Mouse (Mus musculus) kidney, embryonic 15.5 days (tissue): Measurements from ENCODE around the gene Pou6f2. TPM values are rescaled to one million over a fixed set of nuclear protein-coding genes. Genes with fewer than 3 reads are reported as not detected.

Experiments used
- ATAC-seq: fragments of 200-750 bp; cut with Nextera tagmentation; replicated peaks from 2 replicates; pipeline ENCODE4 v1.8.0; 2017; ENCODE audit warnings: moderate TSS enrichment; ENCODE audit not compliant: low FRiP score
- H3K27ac ChIP-seq: fragments of 300-500 bp; sonication (generic); 2 replicates; pipeline ENCODE4 v1.5.1; 2015; ENCODE audit warnings: mild to moderate bottlenecking, inconsistent platforms
- H3K27me3 ChIP-seq: fragments of 300-500 bp; sonication (generic); 2 replicates; pipeline ENCODE4 v1.6.1; 2015; ENCODE audit warnings: inconsistent platforms
- H3K36me3 ChIP-seq: fragments of 300-500 bp; sonication (generic); 2 replicates; pipeline ENCODE4 v1.6.1; 2015; ENCODE audit warnings: inconsistent platforms
- H3K4me1 ChIP-seq: fragments of 300-500 bp; sonication (generic); 2 replicates; pipeline ENCODE4 v1.6.1; 2015; ENCODE audit warnings: inconsistent platforms
- H3K4me2 ChIP-seq: fragments of 300-500 bp; sonication (generic); 2 replicates; pipeline ENCODE4 v1.6.1; 2015; ENCODE audit warnings: moderate library complexity, mild to moderate bottlenecking, inconsistent platforms
- H3K4me3 ChIP-seq: fragments of 300-500 bp; sonication (generic); replicated peaks from 2 replicates; pipeline ENCODE4 v1.5.1; 2015; ENCODE audit warnings: mild to moderate bottlenecking, inconsistent platforms
- H3K9ac ChIP-seq: fragments of 300-500 bp; sonication (generic); 2 replicates; pipeline ENCODE4 v1.6.1; 2015; ENCODE audit warnings: mild to moderate bottlenecking, inconsistent platforms
- H3K9me3 ChIP-seq: fragments of 300-500 bp; sonication (generic); replicated peaks from 2 replicates; pipeline ENCODE4 v1.6.1; 2016; ENCODE audit warnings: inconsistent platforms
- WGBS: fragments of 180-500 bp; shearing (Covaris S2); methylation state at CpG from one replicate; pipeline ENCODE4 v1.1.7; 2015; ENCODE audit warnings: mixed read lengths; 5-methylcytosine and 5-hydroxymethylcytosine counted together
- polyA plus RNA-seq: library from polyadenylated mRNA; unstranded; fragments of >200 nt; fragmentation: Nextera tagmentation; extraction: Ambion mirVana; gene quantifications from 2 replicates; pipeline ENCODE4 v1.2.1, GENCODE M21; 2015

Gene Pou6f2
- polyA plus RNA-seq, 1 experiment from 2014 or later = not detected

- Histone ChIP-seq H3K27me3 (peaks cover 3% of the 10 kb centered on the region; the same call in 1 of the 2 replicates), H3K4me3 (no peak overlapping the region), H3K36me3 (no peaks in the 10 kb centered on the region), H3K4me1 (peaks cover 6% of the 10 kb centered on the region; the same call in 1 of the 2 replicates), H3K9me3 (no peaks in the 10 kb centered on the region), H3K27ac (no peak overlapping the region), H3K4me2 (no peak overlapping the region), H3K9ac (no peak overlapping the region)
- WGBS = 28% methylated on average over 8 of the region's 8 CpGs
- ATAC-seq = peak; percentile 43; the same call in 1 of the 2 replicates
Measured at GRCm38 (mm10) chr13:18204476-18205250, 192.8 kb downstream of the Pou6f2 start.

GRCm38 (mm10) chr13:18174003-18174402 is 223.5 kb downstream of the Pou6f2 start:
- 50% methylated on average over 3 of the region's 3 CpGs for WGBS
- Histone ChIP-seq H3K4me2 (no peak overlapping the region), H3K4me3 (no peak overlapping the region), H3K36me3 (no peaks in the 10 kb centered on the region), H3K9me3 (no peaks in the 10 kb centered on the region), H3K27me3 (no peaks in the 10 kb centered on the region), H3K27ac (no peak overlapping the region), H3K4me1 (peaks cover 6% of the 10 kb centered on the region), H3K9ac (no peak overlapping the region)
- ATAC-seq = no peak

GRCm38 (mm10) chr13:18173021-18173420 is 224.5 kb downstream of the Pou6f2 start:
- 40% methylated on average over 3 of the region's 3 CpGs for WGBS
- H3K9ac ChIP-seq = no peak overlapping the region
- ATAC-seq = no peak

GRCm38 (mm10) chr13:18172334-18172733 is 225.2 kb downstream of the Pou6f2 start:
- Histone ChIP-seq H3K27ac (no peak overlapping the region), H3K9ac (no peak overlapping the region), H3K36me3 (no peaks in the 10 kb centered on the region), H3K4me1 (peaks cover 6% of the 10 kb centered on the region), H3K4me2 (no peak overlapping the region), H3K27me3 (no peaks in the 10 kb centered on the region), H3K9me3 (no peaks in the 10 kb centered on the region), H3K4me3 (no peak overlapping the region)
- ATAC-seq = peak; percentile 74
- WGBS = 27% methylated on average over 9 of the region's 9 CpGs

More at GRCm38 (mm10) chr13:18173021-18173420, 224.5 kb downstream of the Pou6f2 start:
- no peak overlapping the region for H3K4me2 ChIP-seq
- peaks cover 6% of the 10 kb centered on the region for H3K4me1 ChIP-seq
- H3K36me3 ChIP-seq = no peaks in the 10 kb centered on the region
- no peaks in the 10 kb centered on the region for H3K27me3 ChIP-seq
- no peaks in the 10 kb centered on the region for H3K9me3 ChIP-seq
- no peak overlapping the region for H3K4me3 ChIP-seq
- no peak overlapping the region for H3K27ac ChIP-seq

GRCm38 (mm10) chr13:18164182-18164581 is 233.3 kb downstream of the Pou6f2 start:
- no peak overlapping the region for H3K27ac ChIP-seq
- no peaks in the 10 kb centered on the region for H3K36me3 ChIP-seq
- H3K27me3 ChIP-seq = no peaks in the 10 kb centered on the region
- H3K9ac ChIP-seq = no peak overlapping the region
- no peak for ATAC-seq
- H3K9me3 ChIP-seq = no peaks in the 10 kb centered on the region
- H3K4me3 ChIP-seq = no peak overlapping the region
- 89% methylated on average over 1 of the region's 1 CpGs for WGBS
- H3K4me2 ChIP-seq = no peak overlapping the region
- H3K4me1 ChIP-seq = no peaks in the 10 kb centered on the region

GRCm38 (mm10) chr13:18160566-18160965 is 236.9 kb downstream of the Pou6f2 start:
- H3K27ac ChIP-seq = no peak overlapping the region
- WGBS = 73% methylated on average over 5 of the region's 5 CpGs
- H3K27me3 ChIP-seq = no peaks in the 10 kb centered on the region
- no peak overlapping the region for H3K4me2 ChIP-seq
- H3K4me1 ChIP-seq = no peaks in the 10 kb centered on the region
- no peaks in the 10 kb centered on the region for H3K9me3 ChIP-seq
- no peaks in the 10 kb centered on the region for H3K36me3 ChIP-seq
- ATAC-seq = no peak
- H3K4me3 ChIP-seq = no peak overlapping the region
- no peak overlapping the region for H3K9ac ChIP-seq

GRCm38 (mm10) chr13:18153949-18154582 is 243.4 kb downstream of the Pou6f2 start:
- no peak for ATAC-seq
- H3K4me3 ChIP-seq = no peak overlapping the region
- H3K9me3 ChIP-seq = no peaks in the 10 kb centered on the region
- no peaks in the 10 kb centered on the region for H3K4me1 ChIP-seq
- H3K36me3 ChIP-seq = no peaks in the 10 kb centered on the region
- H3K27ac ChIP-seq = no peak overlapping the region
- no peak overlapping the region for H3K9ac ChIP-seq
- H3K27me3 ChIP-seq = no peaks in the 10 kb centered on the region
- 75% methylated on average over 6 of the region's 6 CpGs for WGBS
- H3K4me2 ChIP-seq = no peak overlapping the region

GRCm38 (mm10) chr13:18133646-18134045 is 263.8 kb downstream of the Pou6f2 start:
- H3K9me3 ChIP-seq = no peaks in the 10 kb centered on the region
- H3K27me3 ChIP-seq = no peaks in the 10 kb centered on the region
- no peak overlapping the region for H3K4me2 ChIP-seq
- no peak for ATAC-seq
- H3K27ac ChIP-seq = no peak overlapping the region
- H3K4me3 ChIP-seq = no peak overlapping the region
- no peaks in the 10 kb centered on the region for H3K36me3 ChIP-seq
- H3K9ac ChIP-seq = no peak overlapping the region
- no peaks in the 10 kb centered on the region for H3K4me1 ChIP-seq
- 64% methylated on average over 2 of the region's 2 CpGs for WGBS

- ATAC-seq = no peak
- Histone ChIP-seq H3K4me2 (no peak overlapping the region), H3K9ac (no peak overlapping the region), H3K27ac (no peak overlapping the region), H3K9me3 (no peaks in the 10 kb centered on the region), H3K27me3 (no peaks in the 10 kb centered on the region), H3K36me3 (no peaks in the 10 kb centered on the region), H3K4me3 (no peak overlapping the region), H3K4me1 (no peaks in the 10 kb centered on the region)
- WGBS = 77% methylated on average over 5 of the region's 5 CpGs
Measured at GRCm38 (mm10) chr13:18133193-18133592, 264.3 kb downstream of the Pou6f2 start.

GRCm38 (mm10) chr13:18131324-18131723 is 266.2 kb downstream of the Pou6f2 start:
- no peak overlapping the region for H3K9ac ChIP-seq
- ATAC-seq = no peak
- H3K4me3 ChIP-seq = no peak overlapping the region
- no peaks in the 10 kb centered on the region for H3K4me1 ChIP-seq
- no peak overlapping the region for H3K27ac ChIP-seq
- no peak overlapping the region for H3K4me2 ChIP-seq
- H3K9me3 ChIP-seq = no peaks in the 10 kb centered on the region
- H3K27me3 ChIP-seq = no peaks in the 10 kb centered on the region
- H3K36me3 ChIP-seq = no peaks in the 10 kb centered on the region

GRCm38 (mm10) chr13:18129697-18130096 is 267.8 kb downstream of the Pou6f2 start:
- WGBS = 47% methylated on average over 5 of the region's 5 CpGs
- ATAC-seq = no peak
- H3K27ac ChIP-seq = no peak overlapping the region
- H3K4me1 ChIP-seq = peaks cover 8% of the 10 kb centered on the region
- no peak overlapping the region for H3K4me3 ChIP-seq
- H3K36me3 ChIP-seq = no peaks in the 10 kb centered on the region
- no peak overlapping the region for H3K9ac ChIP-seq
- H3K9me3 ChIP-seq = no peaks in the 10 kb centered on the region
- no peaks in the 10 kb centered on the region for H3K27me3 ChIP-seq
- no peak overlapping the region for H3K4me2 ChIP-seq

GRCm38 (mm10) chr13:18128826-18129225 is 268.7 kb downstream of the Pou6f2 start:
- Histone ChIP-seq H3K9ac (no peak overlapping the region), H3K4me1 (peaks cover 8% of the 10 kb centered on the region), H3K9me3 (no peaks in the 10 kb centered on the region), H3K27ac (no peak overlapping the region), H3K4me2 (no peak overlapping the region), H3K27me3 (no peaks in the 10 kb centered on the region), H3K4me3 (no peak overlapping the region), H3K36me3 (no peaks in the 10 kb centered on the region)
- ATAC-seq = no peak
- WGBS = 84% methylated on average over 11 of the region's 11 CpGs
